Mouse (Mus musculus): ENCODE measurements around the gene Olfr1054. TPM values are rescaled to one million over a fixed set of nuclear protein-coding genes. Genes with fewer than 3 reads are reported as not detected.
"Not testable (repeated sequence)": the region's sequence is repeated elsewhere in the genome, so short reads cannot be mapped to it uniquely, and the experiment has no call there.

Gene Olfr1054
- polyA plus RNA-seq (2015; fragmentation: Nextera tagmentation; extraction: Ambion mirVana): not detected in 2 replicates

DNA sequence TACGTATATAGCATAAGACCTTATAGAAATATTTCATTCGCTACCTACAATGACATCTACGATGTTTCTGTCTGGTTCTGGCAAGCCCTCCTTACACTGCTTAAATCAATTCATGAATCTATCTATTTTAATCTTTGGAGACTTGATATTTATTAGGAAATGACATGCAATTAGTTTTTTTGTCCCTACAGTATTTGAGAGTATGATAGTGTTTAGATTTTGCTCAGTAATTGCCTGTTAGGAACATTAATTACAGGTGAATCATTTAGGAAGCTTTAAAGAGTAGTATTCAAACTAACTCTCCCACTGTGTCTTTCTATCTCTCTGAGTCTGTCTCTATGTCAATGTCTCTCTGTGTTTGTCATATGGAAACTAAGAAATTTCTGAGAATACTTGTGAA, at the start of gene Olfr1054:
Gene Olfr1054, minus strand, starts transcription at position 101 of the 400 bp plus-strand sequence.
- no peaks in the 10 kb centered on the region for H3K4me1 ChIP-seq (ENCODE audit: insufficient read depth, low read depth, low read length)
- ATAC-seq (no peak), DNase-seq (ENCODE audit: low spot score) (no peak)
- H3K36me3 ChIP-seq (ENCODE audit: insufficient read depth, low read length): no peaks in the 10 kb centered on the region
- TF ChIP-seq CTCF (IDR thresholded peaks at IDR 0.05) (no peak), EP300 (IDR thresholded peaks at IDR 0.05) (no peak)
- no peak within 1 kb of the TSS for H3K4me2 ChIP-seq (replicated peaks; ENCODE audit: low read depth, low read length)
- H3K9ac ChIP-seq (replicated peaks; ENCODE audit: low read depth): no peak within 1 kb of the TSS
- no peak within 1 kb of the TSS for H3K27ac ChIP-seq (ENCODE audit: low read length)
- H3K9me3 ChIP-seq (ENCODE audit: low read length): no peaks in the 10 kb centered on the region
- no peak within 1 kb of the TSS for H3K4me3 ChIP-seq (ENCODE audit: low read depth, low read length)
- 82% methylated on average over 3 of the region's 3 CpGs for WGBS
- no peaks in the 10 kb centered on the region for H3K27me3 ChIP-seq (replicated peaks; ENCODE audit: insufficient read depth, low read length)

DNA sequence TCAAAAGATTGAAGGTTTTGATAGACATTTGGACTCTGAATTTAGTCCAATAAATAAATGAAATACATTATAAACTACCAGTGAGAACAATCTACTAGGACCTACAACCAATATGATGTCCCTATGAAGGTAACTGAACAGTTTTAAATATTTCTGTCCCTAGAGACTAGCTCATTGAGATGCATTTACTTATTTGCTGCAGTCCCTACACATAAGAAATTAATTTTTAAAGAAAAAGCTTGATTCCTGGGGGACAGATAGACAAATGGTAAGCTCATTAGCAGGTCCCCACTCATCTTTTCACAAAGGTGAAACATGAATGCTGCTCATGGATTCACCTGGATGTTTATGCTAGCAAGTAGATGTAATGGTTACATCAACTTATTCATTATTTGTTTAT, 43.1 kb upstream of the Olfr1054 start, which contains the start of gene Olfr1057:
Gene Olfr1057, minus strand, starts transcription at position 101 of the 400 bp plus-strand sequence.
- ATAC-seq: no peak
- Histone ChIP-seq H3K9me3 (ENCODE audit: low read length) (no peaks in the 10 kb centered on the region), H3K27me3 (replicated peaks; ENCODE audit: insufficient read depth, low read length) (no peaks in the 10 kb centered on the region), H3K27ac (ENCODE audit: low read length) (no peak within 1 kb of the TSS), H3K4me3 (ENCODE audit: low read depth, low read length) (no peak within 1 kb of the TSS), H3K4me2 (replicated peaks; ENCODE audit: low read depth, low read length) (no peak within 1 kb of the TSS), H3K4me1 (ENCODE audit: insufficient read depth, low read depth, low read length) (no peaks in the 10 kb centered on the region), H3K9ac (replicated peaks; ENCODE audit: low read depth) (no peak within 1 kb of the TSS), H3K36me3 (ENCODE audit: insufficient read depth, low read length) (no peaks in the 10 kb centered on the region)
- no peak for TF ChIP-seq EP300 (IDR thresholded peaks at IDR 0.05)
- TF ChIP-seq CTCF (IDR thresholded peaks at IDR 0.05): no peak
- no peak for DNase-seq (ENCODE audit: low spot score)

DNA sequence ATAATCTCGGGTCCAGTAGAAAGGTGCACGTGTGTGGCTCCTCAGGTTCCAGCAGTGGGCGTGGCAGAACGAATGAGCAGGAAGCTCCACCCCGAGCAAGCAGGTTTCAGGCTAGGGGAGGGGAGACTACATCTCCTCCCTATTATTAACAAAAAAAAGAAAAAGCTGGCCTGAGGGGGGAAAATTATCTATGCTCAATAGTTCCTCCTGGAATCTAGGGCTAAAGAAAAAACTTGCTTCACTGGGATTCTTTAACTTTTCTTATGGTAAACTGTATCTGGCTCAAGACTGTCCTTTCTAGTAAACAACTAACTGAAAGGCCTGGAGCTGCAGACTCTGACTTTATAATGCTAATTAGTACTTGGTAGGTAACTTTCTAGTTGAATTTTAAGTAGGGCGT, 31.1 kb upstream of the Olfr1054 start:
- H3K4me3 ChIP-seq (ENCODE audit: low read depth, low read length); H3K4me1 ChIP-seq (ENCODE audit: insufficient read depth, low read depth, low read length); H3K9me3 ChIP-seq (ENCODE audit: low read length); H3K4me2 ChIP-seq (replicated peaks; ENCODE audit: low read depth, low read length); H3K36me3 ChIP-seq (ENCODE audit: insufficient read depth, low read length); ATAC-seq; H3K27ac ChIP-seq (ENCODE audit: low read length); H3K27me3 ChIP-seq (replicated peaks; ENCODE audit: insufficient read depth, low read length); H3K9ac ChIP-seq (replicated peaks; ENCODE audit: low read depth); DNase-seq (ENCODE audit: low spot score): not testable (repeated sequence)
- no CpG with 5 or more reads among the region's 6 CpGs for WGBS

DNA sequence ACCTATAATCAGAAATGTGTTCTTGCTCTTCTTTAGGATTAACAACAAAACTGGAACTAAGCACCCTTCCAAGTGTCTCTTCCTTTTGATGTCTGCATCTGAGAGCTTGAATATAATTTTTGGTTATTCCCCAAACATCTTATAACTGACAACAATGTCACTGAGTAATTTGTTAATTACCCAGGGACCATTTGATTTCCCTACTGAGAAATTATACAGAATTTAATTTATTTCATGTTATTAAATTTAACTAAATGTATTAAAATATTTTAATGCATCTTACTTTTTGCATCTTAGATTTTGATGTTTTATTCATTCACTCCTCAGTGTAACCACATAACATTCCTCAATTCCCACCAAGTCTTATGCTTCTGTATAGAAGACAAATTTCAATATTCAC, 27.1 kb upstream of the Olfr1054 start, which contains the start of gene Olfr1056:
Gene Olfr1056, minus strand, starts transcription at position 101 of the 400 bp plus-strand sequence.
- H3K4me1 ChIP-seq (ENCODE audit: insufficient read depth, low read depth, low read length): no peaks in the 10 kb centered on the region
- TF ChIP-seq EP300 (IDR thresholded peaks at IDR 0.05) (no peak), CTCF (IDR thresholded peaks at IDR 0.05) (no peak)
- ATAC-seq (no peak), DNase-seq (ENCODE audit: low spot score) (no peak)
- H3K4me3 ChIP-seq (ENCODE audit: low read depth, low read length): no peak within 1 kb of the TSS
- H3K9me3 ChIP-seq (ENCODE audit: low read length): no peaks in the 10 kb centered on the region
- H3K9ac ChIP-seq (replicated peaks; ENCODE audit: low read depth): no peak within 1 kb of the TSS
- H3K27ac ChIP-seq (ENCODE audit: low read length): no peak within 1 kb of the TSS
- H3K27me3 ChIP-seq (replicated peaks; ENCODE audit: insufficient read depth, low read length): no peaks in the 10 kb centered on the region
- no peak within 1 kb of the TSS for H3K4me2 ChIP-seq (replicated peaks; ENCODE audit: low read depth, low read length)
- no peaks in the 10 kb centered on the region for H3K36me3 ChIP-seq (ENCODE audit: insufficient read depth, low read length)

DNA sequence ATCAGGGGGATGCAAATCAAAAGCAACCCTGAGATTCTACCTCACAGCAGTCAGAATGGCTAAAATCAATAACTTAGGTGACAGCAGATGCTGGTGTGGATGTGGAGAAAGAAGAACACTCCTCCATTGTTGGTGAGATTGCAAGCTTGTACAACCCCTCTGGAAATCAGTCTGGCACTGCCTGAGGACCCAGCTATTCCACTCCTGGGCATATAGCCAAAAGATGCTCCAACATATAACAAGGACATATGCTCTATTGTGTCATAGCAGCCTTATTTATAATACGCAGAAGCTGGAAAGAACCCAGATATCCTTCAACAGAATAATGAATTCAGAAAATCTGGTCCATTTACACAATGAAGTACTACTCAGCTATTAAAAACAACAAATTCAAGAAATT, 16.5 kb upstream of the Olfr1054 start:
- not testable (repeated sequence) for H3K9ac ChIP-seq (replicated peaks; ENCODE audit: low read depth); H3K4me2 ChIP-seq (replicated peaks; ENCODE audit: low read depth, low read length); DNase-seq (ENCODE audit: low spot score); H3K4me1 ChIP-seq (ENCODE audit: insufficient read depth, low read depth, low read length); H3K4me3 ChIP-seq (ENCODE audit: low read depth, low read length); H3K27me3 ChIP-seq (replicated peaks; ENCODE audit: insufficient read depth, low read length); H3K27ac ChIP-seq (ENCODE audit: low read length); ATAC-seq; H3K36me3 ChIP-seq (ENCODE audit: insufficient read depth, low read length); H3K9me3 ChIP-seq (ENCODE audit: low read length)
- 83% methylated on average over 1 of the region's 1 CpGs for WGBS

DNA sequence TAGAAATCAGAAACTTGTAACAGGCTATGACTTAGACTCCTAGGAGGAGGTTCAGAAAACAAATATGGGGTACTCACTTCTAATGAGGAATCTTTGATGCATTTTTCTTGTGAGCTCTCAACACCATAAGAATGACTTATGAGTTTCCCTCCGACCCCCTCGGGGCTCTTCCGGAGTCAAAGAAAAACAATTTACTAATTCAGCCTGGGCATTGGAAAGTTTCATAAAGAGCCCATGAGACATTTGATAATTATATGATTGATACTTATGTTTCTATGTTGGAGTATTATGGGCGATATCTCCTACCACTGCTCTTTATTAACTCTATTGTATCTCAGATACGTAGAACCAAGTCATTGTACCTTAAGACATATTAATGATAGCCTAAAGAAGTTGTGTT, 15.0 kb upstream of the Olfr1054 start, which contains the start of gene Olfr1055:
Gene Olfr1055, minus strand, starts transcription at position 101 of the 400 bp plus-strand sequence.
- 83% methylated on average over 5 of the region's 5 CpGs for whole genome bisulfite sequencing
- Histone ChIP-seq H3K4me3 (ENCODE audit: low read depth, low read length) (no peak within 1 kb of the TSS), H3K4me2 (replicated peaks; ENCODE audit: low read depth, low read length) (no peak within 1 kb of the TSS), H3K27ac (ENCODE audit: low read length) (no peak within 1 kb of the TSS), H3K27me3 (replicated peaks; ENCODE audit: insufficient read depth, low read length) (no peaks in the 10 kb centered on the region), H3K9ac (replicated peaks; ENCODE audit: low read depth) (no peak within 1 kb of the TSS), H3K36me3 (ENCODE audit: insufficient read depth, low read length) (no peaks in the 10 kb centered on the region), H3K4me1 (ENCODE audit: insufficient read depth, low read depth, low read length) (no peaks in the 10 kb centered on the region), H3K9me3 (ENCODE audit: low read length) (no peaks in the 10 kb centered on the region)
- DNase-seq (ENCODE audit: low spot score) (no peak), ATAC-seq (no peak)
- TF ChIP-seq CTCF (IDR thresholded peaks at IDR 0.05): no peak
- no peak for TF ChIP-seq EP300 (IDR thresholded peaks at IDR 0.05)

DNA sequence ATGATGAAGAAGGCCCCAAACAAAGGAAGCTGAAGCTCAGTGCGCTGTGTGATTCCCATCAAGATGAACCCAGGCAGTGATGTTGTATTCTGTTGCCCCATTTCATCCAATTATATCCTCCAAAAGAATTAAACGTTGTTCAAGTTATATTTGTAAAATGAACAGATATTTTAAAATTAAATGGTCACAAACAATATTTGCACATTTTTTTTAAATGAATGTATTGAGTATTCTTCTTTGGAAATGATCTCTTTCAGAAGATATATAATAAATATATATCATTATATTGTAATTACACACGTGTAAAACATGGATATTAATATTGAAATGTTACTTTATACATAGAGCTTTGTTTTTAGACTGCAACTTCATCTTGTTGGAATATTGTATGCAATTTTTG, 20.0 kb downstream of the Olfr1054 start, which contains the start of gene Olfr1053:
Gene Olfr1053, minus strand, starts transcription at position 101 of the 400 bp plus-strand sequence.
- H3K9ac ChIP-seq (replicated peaks; ENCODE audit: low read depth): no peak within 1 kb of the TSS
- H3K27ac ChIP-seq (ENCODE audit: low read length): no peak within 1 kb of the TSS
- no peak for TF ChIP-seq EP300 (IDR thresholded peaks at IDR 0.05)
- TF ChIP-seq CTCF (IDR thresholded peaks at IDR 0.05): no peak
- no peak within 1 kb of the TSS for H3K4me3 ChIP-seq (ENCODE audit: low read depth, low read length)
- WGBS: 51% methylated on average over 3 of the region's 3 CpGs
- H3K4me2 ChIP-seq (replicated peaks; ENCODE audit: low read depth, low read length): no peak within 1 kb of the TSS
- ATAC-seq: no peak
- no peaks in the 10 kb centered on the region for H3K9me3 ChIP-seq (ENCODE audit: low read length)
- no peaks in the 10 kb centered on the region for H3K27me3 ChIP-seq (replicated peaks; ENCODE audit: insufficient read depth, low read length)
- no peaks in the 10 kb centered on the region for H3K36me3 ChIP-seq (ENCODE audit: insufficient read depth, low read length)
- H3K4me1 ChIP-seq (ENCODE audit: insufficient read depth, low read depth, low read length): no peaks in the 10 kb centered on the region
- DNase-seq (ENCODE audit: low spot score): no peak

Data from lung, postnatal 0 days (tissue).